Mouse (Mus musculus) CD4-positive naive resting alpha-beta T cell, adult 57 days (primary cell): ENCODE data around the gene Olfr206. TPM values are rescaled to one million over a fixed set of nuclear protein-coding genes. Genes with fewer than 3 reads are reported as not detected.

Experiments
- total RNA-seq: library from RNA; stranded (reverse); gene quantifications from one replicate; pipeline ENCODE4 v1.2.4, GENCODE M21; 2023

Olfr206 gene
- not detected for total RNA-seq

GRCm38 (mm10) chr16:59349146-59349545 lies at the start of gene Olfr206:
Gene Olfr206, minus strand, starts transcription at chr16:59349246.

GRCm38 (mm10) chr16:59363893-59364292 lies 14.8 kb upstream of the Olfr206 start, which contains the start of gene Olfr209:
Gene Olfr209, minus strand, starts transcription at chr16:59363993.

GRCm38 (mm10) chr16:59331038-59331437 lies 18.0 kb downstream of the Olfr206 start, which contains the start of gene Olfr205:
Gene Olfr205, minus strand, starts transcription at chr16:59331138.

GRCm38 (mm10) chr16:59318148-59318547 lies 30.9 kb downstream of the Olfr206 start, which contains the start of gene Olfr204:
Gene Olfr204, minus strand, starts transcription at chr16:59318248.

GRCm38 (mm10) chr16:59298581-59298980 lies 50.5 kb downstream of the Olfr206 start, which contains the start of gene Olfr203:
Gene Olfr203, plus strand, starts transcription at chr16:59298881.

Other genes with a start within 250 kb of the Olfr206 start
- not detected for gene Olfr193, start 237.4 kb downstream of the Olfr206 start, total RNA-seq
- not detected for gene Olfr194, start 228.2 kb downstream of the Olfr206 start, total RNA-seq
- not detected for gene Olfr195, start 202.2 kb downstream of the Olfr206 start, total RNA-seq
- gene Olfr196, start 178.8 kb downstream of the Olfr206 start, total RNA-seq: not detected
- not detected for gene Olfr198, start 145.7 kb downstream of the Olfr206 start, total RNA-seq
- not detected for gene Olfr199, start 129.5 kb downstream of the Olfr206 start, total RNA-seq
- gene Olfr201, start 76.6 kb downstream of the Olfr206 start, total RNA-seq: not detected
- gene Olfr202, start 62.5 kb downstream of the Olfr206 start, total RNA-seq: not detected
- not detected for gene Olfr203, start 50.4 kb downstream of the Olfr206 start, total RNA-seq
- gene Olfr204, start 31.0 kb downstream of the Olfr206 start, total RNA-seq: not detected
- gene Olfr205, start 18.1 kb downstream of the Olfr206 start, total RNA-seq: not detected
- not detected for gene Olfr209, start 14.7 kb upstream of the Olfr206 start, total RNA-seq
- not detected for gene Gabrr3, start 58.1 kb upstream of the Olfr206 start, total RNA-seq
- gene Riox2, start 122.5 kb upstream of the Olfr206 start, total RNA-seq: 34.6 TPM